Comparison of ENCODE assay signal across 24 mouse cellular contexts in genomic region chr6:82707742-82708141, GRCm38 (mm10). TPM values are rescaled to one million over a fixed set of nuclear protein-coding genes. Genes with fewer than 3 reads are reported as not detected.
DNase-seq lines count a peak whose midpoint lies in the region; TF ChIP-seq lines count a peak whose summit lies in the region.
"Had no signal": no experiment of that assay in that cellular context is flagged by ENCODE, and none has a peak within 500 bp of the region (broad histone marks: within the 10 kb centered on the region; RNA-seq: fewer than 3 reads in every experiment).

No protein-coding gene starts in this region.

- H3K36me3 ChIP-seq in E14TG2a.4 (ENCODE audit: insufficient read depth, low read length) (peaks cover 17% of the 10 kb centered on the region; the same call in 1 of the 2 replicates), ES-E14 (ENCODE audit: control insufficient read depth, insufficient read depth, low read length, poor library complexity, severe bottlenecking) (no peaks in the 10 kb centered on the region)
- H3K36me3 ChIP-seq: G1E had no signal

- H3K4me3 ChIP-seq in E14TG2a.4 (replicated peaks; ENCODE audit: low read length) (0 out of 2 replicates have a peak overlapping the region, but pooled peaks have one; percentile 13), ES-E14 (ENCODE audit: insufficient read depth in 1 of 2, low read depth in 1 of 2, low read length in 2 of 2, poor library complexity in 1 of 2, severe bottlenecking in 1 of 2) (no peak overlapping the region)
- no peak overlapping the region for H3K4me3 ChIP-seq in layer of hippocampus, adult 2 months

- no peak overlapping the region for H3K9ac ChIP-seq in ES-E14 (ENCODE audit: insufficient read depth, low read depth, low read length, poor library complexity, severe bottlenecking)

- H3K27me3 ChIP-seq in E14TG2a.4 (ENCODE audit: insufficient read depth, low read length): no peaks in the 10 kb centered on the region
- H3K27me3 ChIP-seq: CH12.LX, Patski had no signal

- H3K4me1 ChIP-seq in E14TG2a.4 (replicated peaks; ENCODE audit: low read depth, low read length): peaks cover 38% of the 10 kb centered on the region
- peaks cover 2% of the 10 kb centered on the region in 2 experiments; a peak in 1 of 4 replicates for H3K4me1 ChIP-seq in ES-E14 (ENCODE audit: control insufficient read depth in 2 of 2, insufficient read depth in 2 of 2, low read length in 2 of 2, poor library complexity in 1 of 2)

- H3K9me3 ChIP-seq in E14TG2a.4 (ENCODE audit: low read length): peaks cover 62% of the 10 kb centered on the region
- H3K9me3 ChIP-seq in ES-E14 (ENCODE audit: control insufficient read depth, insufficient read depth, low read depth, low read length): peaks cover 2% of the 10 kb centered on the region; the same call in 1 of the 2 replicates
- H3K9me3 ChIP-seq: G1E had no signal

- DNase-seq in ES-CJ7 (ENCODE audit: low read depth, low spot score): peak; percentile 52
- no peak for DNase-seq in ES-E14 (ENCODE audit: low read depth, low spot score)
- DNase-seq in ZHBTc4 (ENCODE audit: low read depth, low spot score): peak; percentile 69
- DNase-seq in right cerebral cortex, postnatal 25 days: no peak
- DNase-seq in adrenal gland, postnatal 10 days: no peak
- no peak for DNase-seq in layer of hippocampus, adult 2 months (ENCODE audit: low spot score in 2 of 2)
- no peak for DNase-seq in kidney, postnatal 4 days
- DNase-seq: adrenal gland, adult 2 months; adrenal gland, adult 8-10 months; adrenal gland, postnatal 14 days; adrenal gland, postnatal 25 days; adrenal gland, postnatal 36 days; B cell, adult 2 months; cerebellum, adult 11 months; cerebellum, adult 11-12 months; cerebellum, adult 18-20 months; cerebellum, adult 2 months; cerebellum, adult 8-10 months; cerebellum, adult 9-10 months; cerebellum, adult 9-11 months had no signal

- in situ Hi-C loops in ES-E14 (cut with MboI; ENCODE audit: low sequenced_read_pairs in 2 of 2, unreplicated experiment in 2 of 2): no loop called here

- peak overlapping the region; percentile 40; the same call in 1 of the 2 replicates for H3K27ac ChIP-seq in ES-E14 (ENCODE audit: insufficient read depth, low read depth, low read length, poor library complexity, severe bottlenecking)
- no peak overlapping the region for H3K27ac ChIP-seq in layer of hippocampus, adult 2 months

- no peak for TF ChIP-seq CTCF in E14TG2a.4 (conservative IDR thresholded peaks at IDR 0.05; ENCODE audit: low read length)
- TF ChIP-seq CTCF in layer of hippocampus, adult 2 months (conservative IDR thresholded peaks at IDR 0.05): no peak

TF ChIP-seq in ES-E14, 5 proteins besides CTCF, POLR2A, EP300 and RAD21:
- TF ChIP-seq ZNF384 (IDR thresholded peaks at IDR 0.05; ENCODE audit: low read depth, low read length) (no peak), ZC3H11A (IDR thresholded peaks at IDR 0.05; ENCODE audit: borderline replicate concordance, low read depth, low read length) (no peak), CHD2 (IDR thresholded peaks at IDR 0.05; ENCODE audit: low read depth, low read length) (no peak), HCFC1 (IDR thresholded peaks at IDR 0.05; ENCODE audit: borderline replicate concordance, insufficient read depth, low read length) (no peak)

RNA-seq across cellular contexts. Expression of gene Pole4, which starts 2.6 kb away (rescaled TPM):
- 83.0 and 103 TPM in 2 replicates for total RNA-seq in ES-E14 (2012; rRNA removed)
- total RNA-seq in adrenal gland, postnatal 10 days (2021): 10 to 100 TPM; 37.9 to 41.8 TPM
- 10 to 100 TPM; 36.4 to 36.7 TPM for total RNA-seq in layer of hippocampus, adult 2 months (2021)

Comparison
In these comparisons a context has a peak if more than half of its experiments do, and no peak if none do; other contexts are left out.
1. DNase-seq: peak in ES-CJ7 (single experiment) and ZHBTc4 (single experiment); none in ES-E14 (single experiment), right cerebral cortex, postnatal 25 days (single experiment), adrenal gland, postnatal 10 days (single experiment), layer of hippocampus, adult 2 months (0 of 2) and kidney, postnatal 4 days (0 of 2).